Mouse (Mus musculus): ENCODE results near the gene Thsd4.

Gene Thsd4

DNA sequence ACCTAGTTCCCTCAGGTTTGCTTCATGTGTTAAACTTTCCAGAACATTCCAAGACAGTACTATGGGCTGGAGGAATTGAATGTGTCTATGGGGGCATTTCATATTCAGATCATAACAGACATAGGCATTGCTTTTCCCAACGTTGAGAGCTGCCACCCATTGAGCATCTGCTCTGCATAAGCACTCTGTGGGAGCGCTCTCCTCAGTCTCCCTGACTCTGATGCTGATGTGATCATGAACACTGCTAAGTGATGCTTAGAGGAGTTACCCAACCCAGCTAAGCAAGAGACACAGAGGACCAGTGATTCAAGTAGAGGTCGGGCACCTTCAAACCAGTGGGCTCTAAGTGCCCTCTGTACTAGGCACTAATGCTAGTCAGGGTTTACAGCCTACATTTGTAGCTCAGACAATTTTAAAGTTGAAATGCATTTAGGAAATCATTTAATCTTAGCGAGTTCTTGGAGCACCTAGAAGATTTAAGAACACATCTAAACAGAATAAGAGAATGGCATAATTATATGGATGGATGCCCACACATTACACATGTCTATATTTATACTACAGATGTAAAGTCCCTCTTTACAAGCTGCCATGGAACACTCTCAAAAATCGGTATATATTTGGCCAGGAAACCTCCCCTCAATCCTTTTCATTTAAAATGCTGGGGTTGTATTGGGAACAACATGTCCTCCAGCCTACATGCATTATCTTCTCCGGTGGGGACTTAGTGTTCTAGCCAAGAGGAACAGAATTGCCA is 392.4 kb downstream of the Thsd4 start:
- DNase-seq: no peak

DNA sequence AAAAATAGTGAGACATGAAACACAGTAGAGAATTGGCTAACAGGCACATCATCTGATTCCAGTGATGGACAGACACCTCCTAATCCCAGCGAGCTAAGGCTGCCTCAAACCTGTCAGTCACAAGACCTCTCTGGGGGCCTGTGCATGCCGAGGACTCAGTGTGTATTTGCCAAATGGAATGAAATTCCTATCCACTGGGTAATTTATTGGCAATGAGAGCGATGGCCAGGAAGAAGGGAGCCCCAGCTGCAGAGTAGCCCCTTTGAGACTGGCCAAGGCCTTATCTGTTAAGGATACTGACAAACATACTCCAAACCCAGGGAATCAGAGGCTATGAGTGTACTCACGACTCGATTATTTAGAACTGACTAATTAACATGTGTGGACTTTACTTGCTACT is 394.9 kb downstream of the Thsd4 start:
- no peak for DNase-seq

DNA sequence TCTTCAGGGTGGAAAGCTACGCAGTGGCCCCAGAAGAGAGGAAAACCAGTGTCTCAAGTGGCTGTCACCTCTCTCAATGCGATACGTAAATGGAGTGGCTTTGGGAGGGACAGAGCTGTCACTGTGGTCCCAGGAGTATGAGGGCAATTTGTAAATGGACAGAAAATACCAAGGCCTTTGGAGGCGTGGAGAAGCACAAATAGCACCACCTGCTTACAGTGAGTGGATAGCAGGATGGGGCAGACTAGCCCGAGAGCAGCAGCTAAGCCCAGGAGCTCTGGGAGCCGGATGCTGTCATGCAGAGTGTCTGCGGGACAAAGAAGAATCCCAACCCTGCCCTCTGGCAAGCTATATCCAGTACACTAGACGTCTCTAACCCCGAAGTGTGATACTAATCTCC is 397.7 kb downstream of the Thsd4 start:
- DNase-seq: no peak

DNA sequence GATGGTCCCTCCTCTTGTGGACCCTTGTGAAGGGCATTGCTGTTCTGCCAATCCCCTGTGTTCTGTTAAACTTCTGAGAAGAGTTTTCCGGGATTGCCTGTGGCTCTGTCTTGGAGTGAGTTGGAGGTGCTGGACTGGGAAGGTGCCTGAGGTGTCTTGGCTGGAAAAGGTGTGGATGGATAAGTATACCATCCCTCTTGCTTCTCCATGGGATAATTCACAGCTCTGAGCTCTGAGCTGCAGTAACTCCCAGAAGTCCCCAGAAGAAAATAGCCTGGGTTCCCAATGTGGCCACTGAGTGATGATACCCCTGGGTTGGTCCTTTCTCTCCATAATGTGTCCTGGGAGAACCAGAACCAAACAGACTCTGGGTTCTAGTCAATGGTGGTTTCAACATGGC is 398.8 kb downstream of the Thsd4 start:
- DNase-seq: no peak

DNA sequence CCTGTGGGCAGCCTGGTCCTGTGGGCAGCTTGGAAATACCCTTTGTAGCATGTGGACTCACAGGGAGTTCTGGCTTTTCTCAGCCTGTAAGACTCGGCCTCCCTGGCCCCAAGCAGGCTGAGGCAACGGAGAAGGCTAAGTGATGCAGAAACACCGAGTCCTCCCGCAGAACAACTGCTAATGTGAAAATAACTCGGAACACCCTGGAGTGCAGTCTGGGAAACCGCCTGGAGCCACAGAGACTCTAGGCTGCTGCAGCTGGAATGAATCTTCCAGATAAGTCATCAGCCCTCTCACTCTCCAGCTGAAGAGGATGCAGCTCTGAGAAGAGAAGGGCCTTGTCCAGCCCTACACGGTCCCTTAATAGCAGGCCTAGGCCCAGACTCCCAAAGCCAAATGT is 402.0 kb downstream of the Thsd4 start:
- DNase-seq: no peak

DNA sequence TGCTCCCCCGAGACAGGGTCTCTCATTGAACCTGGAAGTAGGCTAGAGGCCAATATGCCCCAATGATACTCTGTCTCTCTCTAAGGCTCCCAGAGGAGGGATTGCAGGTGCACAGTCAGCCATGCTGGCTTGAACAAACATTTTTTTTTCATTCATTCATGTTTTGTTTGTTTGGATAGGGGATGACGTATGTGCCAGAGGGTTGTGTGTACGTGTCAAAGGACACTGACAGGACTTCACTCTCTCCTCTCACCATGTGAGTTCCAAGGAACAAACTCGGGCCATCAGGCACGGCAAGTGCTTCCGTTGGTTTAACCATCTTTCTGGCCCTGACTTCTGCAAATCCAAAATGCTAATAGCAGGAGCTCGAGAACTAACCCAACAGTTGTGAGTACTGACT is 404.0 kb downstream of the Thsd4 start:
- DNase-seq: no peak

DNA sequence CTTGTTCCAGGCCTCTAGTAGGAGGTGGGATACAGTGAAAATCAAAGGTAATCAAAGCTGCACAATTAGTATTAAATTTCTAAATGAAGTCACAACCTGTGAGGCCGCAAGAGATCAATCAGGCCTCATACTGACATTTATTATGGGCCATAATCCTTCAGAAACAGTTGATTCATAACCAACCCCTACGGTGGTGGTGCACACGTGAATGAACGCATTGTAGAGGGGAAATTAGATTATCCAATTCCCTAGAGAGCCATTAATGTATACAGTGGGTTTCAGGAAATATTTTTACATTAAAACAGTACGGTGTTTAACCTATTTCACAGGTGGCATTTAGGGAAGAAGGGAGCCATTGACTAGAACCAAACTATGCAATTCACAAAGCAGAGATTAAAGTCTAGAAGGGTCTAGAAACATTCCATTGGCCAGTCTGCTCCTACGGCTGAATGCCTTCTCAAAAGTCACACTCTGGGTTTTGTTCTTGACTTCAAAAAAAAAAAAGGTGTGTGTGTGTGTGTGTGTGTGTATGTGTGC is 406.1 kb downstream of the Thsd4 start:
- no peak for DNase-seq

DNA sequence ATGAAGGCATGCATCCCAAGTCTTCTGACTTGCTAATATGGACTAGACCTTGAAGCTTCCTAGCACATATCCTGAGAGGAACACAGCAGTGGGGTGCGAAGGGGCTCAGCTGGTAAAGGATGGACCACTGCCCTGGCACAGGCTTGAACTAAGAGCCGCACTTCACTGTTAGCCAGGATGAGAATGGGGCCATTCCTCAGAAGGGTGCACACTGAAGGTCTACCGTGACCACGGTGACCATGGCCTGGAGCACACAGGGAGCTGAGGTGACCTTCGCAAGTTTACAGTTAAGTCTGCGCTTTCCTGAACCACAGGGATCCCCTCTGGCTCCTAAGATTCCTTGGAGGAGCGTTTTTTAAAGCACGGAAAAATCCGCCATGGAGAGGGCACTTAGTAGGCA is 406.5 kb downstream of the Thsd4 start:
- DNase-seq: no peak

DNA sequence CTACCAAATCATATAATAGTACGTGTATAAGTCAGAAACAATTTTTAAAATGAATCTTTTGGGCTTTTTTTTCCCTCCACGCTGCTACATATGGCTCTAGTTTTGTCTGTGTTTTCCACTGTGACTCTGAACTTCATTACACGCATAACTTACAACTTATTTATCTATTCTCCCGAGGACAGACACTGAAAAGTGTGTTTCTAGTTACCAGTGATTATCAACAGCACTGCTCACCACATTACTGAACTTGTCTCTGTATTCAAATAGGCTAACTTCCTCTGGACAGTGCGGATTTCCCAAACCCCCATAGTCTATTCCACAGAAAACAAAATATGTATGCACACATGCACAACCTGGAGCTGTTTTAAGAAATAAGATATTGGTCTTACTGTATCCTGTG is 411.6 kb downstream of the Thsd4 start:
- no peak for DNase-seq

DNA sequence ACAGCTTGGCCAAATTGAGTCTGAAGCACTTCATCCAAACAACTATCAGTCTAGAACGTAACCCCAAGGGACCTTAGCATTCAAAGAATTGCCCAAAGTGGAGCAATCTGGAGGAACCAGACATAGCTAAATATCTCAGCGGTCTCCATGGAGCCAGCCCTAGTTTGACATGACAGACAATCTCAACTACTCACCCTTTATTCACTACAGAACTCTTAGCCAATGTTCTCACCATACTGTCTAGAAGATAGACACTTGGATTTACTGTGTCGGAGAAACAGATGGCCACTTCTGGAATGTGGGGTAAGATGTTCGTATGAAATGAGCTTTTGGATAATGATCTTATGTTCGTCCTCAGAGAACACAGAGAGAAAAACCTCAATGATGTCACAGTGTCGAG is 415.2 kb downstream of the Thsd4 start:
- DNase-seq: no peak

DNA sequence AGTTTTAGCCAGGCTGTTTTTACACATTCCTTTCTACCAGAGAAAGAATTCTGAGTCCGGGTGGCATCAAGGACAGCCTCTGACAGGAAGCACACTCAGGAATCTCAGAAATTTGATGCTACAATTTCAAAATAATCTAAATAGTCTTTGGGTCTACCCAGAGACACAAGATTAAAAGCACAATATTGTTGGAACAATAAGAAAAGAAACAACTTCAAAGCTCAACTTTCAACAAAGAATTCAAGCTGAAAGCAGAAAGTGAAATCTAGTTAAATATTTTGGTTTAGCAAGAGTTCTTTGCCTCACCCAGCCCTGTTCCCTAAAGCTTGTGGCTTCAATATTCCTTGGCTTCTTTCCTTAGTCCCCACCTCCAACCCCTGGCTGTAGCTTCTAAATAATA is 415.7 kb downstream of the Thsd4 start:
- no peak for DNase-seq

DNA sequence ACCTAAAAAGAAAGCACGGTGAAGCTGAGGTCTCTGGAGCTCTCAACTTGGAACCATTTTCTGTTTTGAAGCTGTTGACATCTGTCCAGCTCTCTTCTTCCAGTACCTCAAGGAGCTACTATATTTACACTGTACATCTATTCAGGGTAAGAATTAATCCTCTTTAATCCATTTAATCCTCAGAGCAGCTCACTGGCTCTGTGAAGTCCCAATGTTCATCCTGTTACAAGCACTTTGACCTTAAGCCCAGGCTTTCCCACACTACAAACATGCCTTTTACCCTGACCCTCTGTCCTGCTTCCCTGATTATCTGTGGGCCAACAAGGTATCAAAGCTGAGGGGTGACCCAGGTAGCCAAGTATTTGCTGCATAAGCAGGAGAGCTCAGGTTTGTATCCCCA is 427.6 kb downstream of the Thsd4 start:
- DNase-seq: no peak

DNA sequence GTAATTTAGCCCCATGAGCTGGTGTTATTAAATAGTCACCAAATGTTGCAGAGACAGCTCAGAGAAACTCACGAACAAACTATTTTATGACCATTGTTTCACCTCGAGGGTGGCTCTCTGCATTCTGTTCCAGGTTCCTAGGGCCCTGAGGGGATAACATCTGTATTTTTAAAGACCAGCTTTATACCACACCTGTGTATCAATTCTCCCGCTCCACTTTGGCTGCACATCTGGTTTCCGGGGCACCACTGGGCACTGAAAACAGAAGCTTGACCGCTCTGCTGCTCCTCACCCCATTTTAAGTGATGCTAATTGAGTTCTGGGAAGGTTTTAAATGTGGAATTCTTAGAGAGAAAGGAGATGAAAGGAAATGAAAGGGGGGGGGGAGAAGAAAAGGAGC is 429.4 kb downstream of the Thsd4 start:
- no peak for DNase-seq

DNA sequence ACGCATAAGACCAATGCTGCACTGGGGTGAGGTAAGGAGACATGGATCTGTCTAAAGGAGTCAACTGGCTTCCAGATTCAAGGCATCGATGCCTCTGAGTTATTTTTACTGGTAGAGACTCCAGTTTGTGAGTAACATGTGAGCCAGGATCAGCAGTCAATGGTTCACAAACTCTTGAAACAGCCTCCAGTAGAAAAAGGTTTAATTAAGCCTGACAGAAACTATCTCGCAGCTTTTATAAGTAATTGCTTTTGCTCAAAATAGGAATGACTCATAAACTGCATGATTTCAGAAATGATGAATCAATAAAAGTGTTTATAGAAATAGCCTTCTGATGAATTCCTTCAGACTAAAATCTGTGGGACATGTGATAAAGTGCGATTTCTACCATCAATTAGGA is 432.4 kb downstream of the Thsd4 start:
- no peak for DNase-seq

DNA sequence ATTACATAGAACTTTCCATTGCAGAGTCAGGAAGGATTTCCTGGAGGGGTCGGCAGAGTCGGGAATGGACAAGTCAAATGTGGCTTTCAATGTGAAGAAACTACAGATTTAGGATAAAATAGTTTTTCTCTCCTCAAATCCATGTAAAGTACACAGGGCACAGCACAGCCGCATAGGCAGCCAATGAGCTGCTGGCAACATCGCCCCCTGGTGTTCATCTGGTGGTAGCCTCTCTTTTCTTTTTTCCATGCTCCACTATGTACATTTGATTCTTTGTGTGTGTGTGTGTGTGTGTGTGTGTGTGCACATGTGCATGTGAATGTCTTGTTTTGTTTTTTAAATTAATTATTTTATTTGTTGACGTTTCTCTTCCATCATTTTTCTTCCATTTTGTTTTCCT is 433.7 kb downstream of the Thsd4 start:
- DNase-seq: peak; percentile 33 to 59

DNA sequence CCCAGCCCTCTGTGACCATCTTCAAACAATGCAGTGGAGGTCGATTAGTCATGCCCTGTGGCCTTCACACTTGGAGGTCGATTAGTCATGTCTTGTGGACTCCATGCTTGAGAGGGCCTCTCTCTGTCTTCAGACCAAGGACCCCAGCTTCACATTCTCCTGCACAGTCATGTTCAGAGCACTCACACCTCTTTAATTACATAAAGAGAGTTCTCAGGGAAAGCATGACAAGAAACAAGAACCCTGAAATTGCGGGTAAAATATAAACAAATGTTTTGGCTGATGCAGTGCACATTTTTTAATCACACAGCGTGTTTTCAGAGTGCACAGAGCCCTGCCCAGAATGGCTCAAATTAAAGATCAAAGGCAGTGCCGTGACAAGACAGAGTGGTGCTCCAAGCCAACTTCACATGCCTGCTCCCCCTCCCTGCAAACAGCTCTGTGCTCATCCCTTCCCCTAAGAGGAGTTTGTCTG is 439.7 kb downstream of the Thsd4 start:
- DNase-seq: peak in 1 of 2 experiments; percentile 4

DNA sequence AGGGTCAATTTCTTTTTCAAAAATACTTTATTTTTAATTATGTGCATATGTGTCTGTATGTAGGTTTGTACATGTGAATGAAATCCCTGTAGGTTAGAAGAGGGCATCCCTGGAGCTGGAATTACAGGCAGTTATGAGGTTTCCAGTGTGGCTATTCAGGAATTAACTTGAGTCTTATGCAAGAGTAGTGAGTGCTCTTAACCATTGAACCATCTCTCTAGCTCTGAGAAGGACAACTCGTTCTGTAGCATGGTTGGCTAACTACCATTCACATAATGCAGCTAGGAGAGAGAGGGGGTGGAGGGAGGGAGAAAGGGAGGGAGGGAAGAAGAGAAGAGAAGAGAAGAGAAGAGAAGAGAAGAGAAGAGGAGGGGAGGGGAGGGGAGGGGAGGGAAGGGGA is 444.1 kb downstream of the Thsd4 start:
- DNase-seq: no peak

DNA sequence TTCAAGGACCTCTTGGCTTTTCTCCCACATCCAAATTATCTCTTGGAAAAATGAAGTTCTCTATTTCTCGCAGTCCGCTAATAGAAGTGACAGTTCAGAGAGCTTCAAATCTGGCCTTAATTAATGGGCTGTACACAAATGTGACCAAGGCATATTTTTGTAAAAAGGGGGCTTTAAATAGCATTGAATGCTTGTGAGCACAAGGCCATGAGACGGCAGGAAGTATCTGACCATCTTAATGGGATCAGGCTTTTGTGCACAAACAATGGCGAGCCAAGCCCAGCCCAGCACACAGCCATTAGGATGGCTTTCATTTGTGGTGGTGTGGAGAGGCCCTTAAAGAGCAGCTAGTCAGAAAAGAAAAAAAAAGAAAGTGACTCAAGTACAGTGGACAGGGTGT is 445.4 kb downstream of the Thsd4 start:
- no peak for DNase-seq

DNA sequence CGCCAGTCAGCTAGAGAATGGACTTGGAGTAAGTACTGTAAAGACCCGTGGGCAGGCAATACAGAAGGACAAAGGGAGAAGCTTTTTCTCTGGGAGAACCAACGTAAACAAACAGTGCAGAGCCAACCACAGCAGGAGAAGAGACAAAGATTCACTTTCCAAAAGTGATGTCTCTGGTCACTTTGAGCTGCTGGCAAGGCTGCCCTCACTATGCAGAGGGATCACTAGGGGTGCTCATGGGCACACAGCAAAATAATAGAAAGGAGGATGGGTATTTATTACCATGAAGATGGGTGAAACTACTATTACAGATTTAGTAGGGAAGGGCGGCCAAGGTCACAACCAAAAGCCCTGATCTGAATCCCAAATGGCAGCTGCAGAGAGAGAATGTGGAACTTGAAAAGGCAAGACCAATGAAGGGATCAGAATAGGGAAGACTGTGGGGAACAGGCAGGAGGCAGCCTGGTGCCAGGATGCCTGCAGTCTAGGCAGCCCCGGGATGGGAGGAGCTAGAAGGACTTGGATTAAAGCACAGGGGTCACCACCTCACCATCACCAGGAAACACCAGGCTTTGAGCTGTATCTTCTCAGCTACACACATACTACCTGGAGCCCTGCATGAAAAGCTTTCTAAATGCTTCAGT is 450.1 kb downstream of the Thsd4 start:
- DNase-seq: no peak

DNA sequence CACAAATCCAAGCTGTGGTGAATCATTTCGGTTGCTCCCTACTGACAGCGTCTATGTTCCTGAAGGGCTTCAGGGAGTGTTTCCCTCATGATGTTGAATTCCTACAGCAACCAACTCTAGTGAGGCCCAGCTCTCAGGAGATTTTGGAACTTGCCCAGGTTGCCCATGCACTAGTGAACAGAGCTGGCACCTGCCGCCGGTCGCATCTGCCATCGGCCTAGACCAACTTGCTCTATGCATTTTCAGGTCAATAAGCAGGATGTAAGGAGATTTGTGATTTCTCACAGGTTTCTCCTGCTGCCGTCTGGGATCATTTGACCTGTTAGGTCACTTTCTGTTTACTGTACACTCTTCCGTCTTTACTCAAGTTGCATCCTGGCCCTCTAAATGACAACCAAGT is 454.6 kb downstream of the Thsd4 start:
- DNase-seq: peak; percentile 28 to 45

DNA sequence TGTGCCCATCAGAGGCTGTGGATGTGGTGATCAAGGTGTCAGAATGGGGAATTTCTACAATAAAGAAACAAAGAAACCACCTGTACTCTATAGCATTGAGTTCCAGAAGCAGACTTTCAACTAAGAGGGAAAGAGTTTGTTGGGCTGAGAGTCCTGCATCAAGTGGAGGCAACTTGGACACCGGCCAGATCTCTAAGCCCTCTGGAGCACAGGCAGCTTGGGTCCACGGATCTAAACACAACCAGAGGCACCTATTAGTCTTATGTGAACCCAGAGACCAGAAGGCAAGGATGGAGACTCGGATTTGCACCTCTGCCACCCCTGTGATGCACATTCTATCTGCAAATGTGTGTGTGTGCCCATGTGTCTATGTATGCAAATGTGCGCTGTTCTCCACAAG is 456.7 kb downstream of the Thsd4 start:
- DNase-seq: no peak

DNA sequence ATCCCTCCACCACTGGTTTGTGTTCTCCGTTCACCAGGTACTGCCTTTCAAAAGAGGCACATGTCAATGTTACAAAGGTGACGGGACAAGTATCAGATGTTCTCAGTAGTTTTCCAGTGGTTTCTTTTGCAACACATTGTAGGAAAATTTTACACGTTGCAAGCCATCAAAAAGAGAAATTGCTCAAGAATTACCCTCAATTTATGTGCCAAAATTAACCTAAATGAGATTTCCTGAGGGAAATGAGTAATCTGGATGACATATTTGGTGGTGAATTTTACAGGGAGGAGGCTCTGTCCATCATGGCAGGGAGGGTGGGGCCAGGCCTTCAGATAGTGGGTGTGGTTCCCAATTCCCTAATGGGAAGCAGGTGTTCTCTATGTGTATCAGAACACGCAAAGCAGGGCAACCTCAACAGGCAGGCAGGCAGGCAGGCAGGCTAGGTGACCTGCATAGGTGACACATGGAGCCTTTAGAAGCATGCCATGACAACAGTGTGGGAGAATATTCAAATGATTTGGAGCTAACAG is 458.6 kb downstream of the Thsd4 start:
- no peak for DNase-seq

DNA sequence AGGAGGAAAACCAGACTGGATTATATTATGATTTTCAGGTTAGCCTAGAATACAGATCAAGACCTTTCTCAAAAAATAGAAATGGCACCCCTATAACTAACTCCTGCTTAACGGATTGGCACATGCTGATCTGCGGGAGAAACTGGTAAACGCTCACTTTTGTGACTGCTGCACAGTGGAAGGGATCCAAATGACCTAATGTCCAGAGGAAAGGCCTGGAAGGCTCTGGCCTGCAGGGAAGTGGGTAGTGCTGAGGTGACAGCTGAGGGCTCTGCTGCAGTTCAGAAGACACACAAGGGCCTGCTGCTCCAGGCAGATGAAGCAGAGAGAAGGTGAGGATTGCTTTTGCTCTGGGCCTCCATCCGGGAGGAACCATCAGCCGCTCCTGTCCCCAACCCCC is 465.7 kb downstream of the Thsd4 start:
- DNase-seq: no peak

DNA sequence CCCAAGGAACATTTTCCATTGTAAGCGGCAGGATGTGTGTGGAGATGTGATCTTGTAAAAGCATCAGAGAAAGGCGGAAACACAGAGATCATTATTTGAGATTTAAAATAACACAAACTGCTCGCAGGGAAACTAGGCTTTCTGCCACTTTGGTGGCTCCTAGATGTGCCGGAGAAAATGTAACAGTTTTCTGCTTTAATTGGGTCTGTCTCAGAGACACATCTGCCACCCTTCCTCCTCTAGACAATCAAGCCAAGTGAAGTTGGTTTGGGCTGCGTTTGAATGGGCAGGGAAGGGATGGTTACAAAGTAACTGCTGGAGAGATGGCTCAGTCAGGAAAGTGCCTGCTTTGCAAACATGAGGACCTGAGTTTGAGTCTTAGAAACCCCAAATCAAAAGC is 466.9 kb downstream of the Thsd4 start:
- DNase-seq: no peak
